Mouse (Mus musculus) frontal cortex, postnatal 25 days (tissue): ENCODE measurements at regions not wholly inside any gene's neighbourhood (a gene's known extent, or its start where the extent isn't known, plus 50 kb on each side); places are given as distances from the start of the nearest gene placed in this dataset.

Experiments
- DNase-seq, 2 experiments: peaks; one replicate each; pipeline ENCODE4 v3.0.0; 2022; ENCODE audit warnings: low spot score in 2 of 2

DNA sequence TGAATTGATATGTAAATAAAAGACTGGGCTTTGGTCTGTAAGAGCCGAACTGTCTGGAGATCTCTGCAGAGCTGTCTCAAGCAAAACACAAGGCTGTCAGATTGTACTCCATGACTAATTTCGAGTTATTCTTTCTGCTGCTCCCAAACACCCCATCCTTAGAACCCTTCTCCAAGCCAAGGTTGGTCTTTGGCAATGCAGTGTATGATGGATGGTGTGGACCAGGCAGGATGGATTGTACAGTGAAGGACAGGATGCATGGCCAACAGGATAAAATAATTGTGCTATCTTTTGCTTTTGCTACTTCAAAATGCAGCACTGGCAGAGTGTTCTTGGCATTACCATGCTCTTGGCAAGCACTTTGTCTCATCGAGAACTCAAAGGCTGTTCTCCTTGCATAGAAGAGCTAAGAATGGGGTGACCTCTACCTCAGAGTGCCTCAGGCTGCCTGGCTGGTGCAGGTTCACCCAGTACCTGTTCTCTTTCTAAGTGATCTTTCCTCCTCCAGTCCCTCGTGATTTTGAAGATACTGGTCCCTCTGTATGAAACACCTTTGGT is 88.4 kb upstream of the Cpeb4 start:
- no peak for DNase-seq

DNA sequence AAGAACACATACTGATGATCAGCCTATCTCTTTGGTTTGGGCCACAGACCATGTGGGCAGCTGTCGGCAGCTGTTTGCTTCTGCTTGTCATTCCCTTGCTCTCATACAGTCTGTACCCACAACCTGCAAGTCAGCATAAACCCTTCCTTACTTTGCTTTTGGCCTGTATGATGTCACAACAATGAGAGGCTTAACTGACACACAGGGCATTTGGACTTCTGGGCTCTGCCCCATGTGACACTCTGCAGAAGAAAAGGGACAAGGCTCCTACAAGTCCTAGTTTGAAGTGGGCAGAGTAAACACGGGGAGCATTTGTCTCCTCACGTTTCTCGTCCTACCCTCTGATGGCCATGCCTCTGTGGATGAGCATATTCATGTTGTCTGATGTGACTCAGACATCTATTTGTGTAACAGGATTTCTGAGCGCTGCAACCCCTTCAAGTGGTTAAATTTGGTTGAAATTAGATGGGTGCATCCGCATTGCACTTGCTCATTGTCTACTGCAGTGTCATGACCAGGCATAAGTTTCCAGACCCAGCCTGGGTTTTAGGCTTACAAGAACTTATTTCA is 87.6 kb upstream of the Cpeb4 start:
- no peak for DNase-seq

DNA sequence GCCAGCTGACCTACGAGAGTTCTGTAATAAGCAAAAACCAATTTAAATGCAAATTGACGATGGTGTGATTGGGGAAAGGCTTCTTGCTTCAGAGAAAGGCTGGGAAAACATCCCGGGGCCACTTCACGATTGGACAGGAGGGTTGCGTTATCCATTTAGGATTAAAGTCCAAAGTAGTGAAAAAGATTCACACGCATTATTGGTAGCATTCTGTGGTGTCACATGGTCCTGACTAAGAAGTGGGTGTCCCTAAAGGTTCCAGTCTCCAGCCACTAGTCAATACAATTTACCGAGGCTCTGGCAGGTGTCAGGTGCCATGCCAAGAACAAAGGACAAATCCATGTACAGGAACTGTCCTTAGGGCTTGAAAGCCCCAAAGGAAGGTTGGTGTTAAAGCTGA is 86.9 kb upstream of the Cpeb4 start:
- no peak for DNase-seq

GRCm38 (mm10) chr11:31787376-31787775 is 84.6 kb upstream of the Cpeb4 start:
- DNase-seq = no peak

DNA sequence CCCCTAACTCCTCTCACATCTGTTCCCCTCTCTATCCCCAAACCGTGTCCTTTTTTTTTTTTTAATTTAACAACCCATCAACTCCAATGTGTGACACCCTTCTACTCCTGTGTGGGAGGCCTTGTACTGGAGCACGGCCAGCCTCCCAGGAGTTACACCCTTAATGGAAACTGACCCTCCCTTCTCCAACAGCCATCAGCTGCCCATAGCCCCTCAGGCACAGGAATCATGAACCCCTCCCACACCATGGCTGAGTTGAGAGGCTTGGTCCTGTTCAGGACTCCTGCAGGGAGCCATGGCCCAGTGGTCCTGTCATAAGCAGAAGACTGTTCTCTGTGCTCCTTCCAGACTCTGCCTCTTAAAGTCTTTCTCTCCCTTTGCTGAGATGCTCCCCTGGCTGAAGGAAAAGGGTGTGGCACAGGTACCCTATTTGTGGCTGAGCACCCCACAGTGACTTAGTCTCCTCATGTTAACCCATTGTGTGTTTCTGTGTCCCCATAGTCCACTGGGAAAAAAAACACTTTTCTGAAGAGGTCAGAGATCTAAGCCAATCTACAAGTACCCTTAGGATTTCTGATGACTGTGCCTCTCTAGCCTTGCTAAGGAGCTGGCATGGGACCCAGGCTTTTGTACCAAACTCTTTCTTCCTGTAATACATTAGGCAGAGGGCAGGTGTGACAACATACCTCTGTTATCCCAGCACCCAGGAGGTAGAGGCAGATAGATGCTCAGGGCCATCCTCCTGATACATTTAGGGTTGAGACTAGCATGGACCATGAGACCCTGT is 83.9 kb upstream of the Cpeb4 start:
- DNase-seq = no peak

GRCm38 (mm10) chr11:31789967-31790366 is 82.0 kb upstream of the Cpeb4 start:
- no peak for DNase-seq

- DNase-seq = no peak
These were observed 80.7 kb upstream of the Cpeb4 start for GRCm38 (mm10) chr11:31791264-31791663.

DNA sequence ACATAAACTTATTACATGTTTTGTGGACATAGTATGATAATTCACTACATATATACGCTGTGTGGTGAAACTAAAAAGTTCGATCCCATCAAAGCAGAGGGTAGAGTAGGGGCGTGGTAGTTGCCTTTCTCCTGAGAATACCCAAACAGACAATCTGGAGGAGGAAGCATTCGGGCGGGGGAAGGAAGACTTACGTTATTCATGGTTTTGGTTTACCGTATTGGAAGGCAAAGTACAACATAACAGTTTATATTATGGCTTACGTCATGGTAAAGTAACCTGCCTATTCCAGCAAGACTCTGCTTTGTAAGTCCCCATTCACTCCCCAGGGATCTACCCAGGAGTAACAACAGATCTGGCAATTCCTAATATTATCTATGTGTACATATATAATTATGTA is 76.9 kb upstream of the Cpeb4 start:
- DNase-seq = no peak

GRCm38 (mm10) chr11:31796245-31796644 is 75.8 kb upstream of the Cpeb4 start:
- no peak for DNase-seq

- no peak for DNase-seq
These were observed 70.4 kb upstream of the Cpeb4 start for GRCm38 (mm10) chr11:31801575-31801974.

- DNase-seq = no peak
These were observed 68.6 kb upstream of the Cpeb4 start for GRCm38 (mm10) chr11:31803319-31803891.

- no peak for DNase-seq
These were observed 67.5 kb upstream of the Cpeb4 start for GRCm38 (mm10) chr11:31804518-31804917.

GRCm38 (mm10) chr11:31807461-31808215 is 64.4 kb upstream of the Cpeb4 start:
- peak in 1 of 2 experiments; percentile 45 for DNase-seq

DNA sequence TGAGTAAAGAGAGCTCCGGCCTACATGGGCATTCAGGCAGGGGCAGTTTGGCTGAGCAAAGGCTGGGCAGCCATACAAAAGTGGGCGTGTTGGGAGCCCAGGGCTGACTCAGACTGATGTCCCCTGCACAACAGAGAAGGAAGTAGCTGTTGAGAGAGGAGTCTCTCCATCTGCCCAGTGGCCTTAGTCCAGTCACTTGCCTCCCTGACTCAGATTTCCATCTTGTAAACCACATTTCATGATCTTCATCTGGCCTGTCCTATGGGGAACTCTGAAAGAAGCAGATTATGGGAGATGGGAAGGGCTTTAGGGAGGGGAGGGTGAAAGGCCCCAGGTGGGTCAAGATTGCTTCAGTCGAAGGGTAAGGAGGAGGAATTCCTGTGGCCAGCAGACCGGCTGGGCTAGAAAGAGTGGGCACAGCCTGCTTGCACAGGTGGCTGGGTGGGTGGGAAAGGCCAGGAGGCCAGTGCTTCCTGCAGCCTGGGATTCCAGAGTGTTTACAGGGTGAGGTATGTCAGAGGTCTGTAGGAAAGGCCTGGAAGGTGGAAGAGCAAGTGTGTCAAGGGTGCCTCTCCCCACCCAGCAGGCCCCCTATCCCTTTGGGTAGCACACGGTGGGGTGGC is 63.7 kb upstream of the Cpeb4 start:
- no peak for DNase-seq

DNA sequence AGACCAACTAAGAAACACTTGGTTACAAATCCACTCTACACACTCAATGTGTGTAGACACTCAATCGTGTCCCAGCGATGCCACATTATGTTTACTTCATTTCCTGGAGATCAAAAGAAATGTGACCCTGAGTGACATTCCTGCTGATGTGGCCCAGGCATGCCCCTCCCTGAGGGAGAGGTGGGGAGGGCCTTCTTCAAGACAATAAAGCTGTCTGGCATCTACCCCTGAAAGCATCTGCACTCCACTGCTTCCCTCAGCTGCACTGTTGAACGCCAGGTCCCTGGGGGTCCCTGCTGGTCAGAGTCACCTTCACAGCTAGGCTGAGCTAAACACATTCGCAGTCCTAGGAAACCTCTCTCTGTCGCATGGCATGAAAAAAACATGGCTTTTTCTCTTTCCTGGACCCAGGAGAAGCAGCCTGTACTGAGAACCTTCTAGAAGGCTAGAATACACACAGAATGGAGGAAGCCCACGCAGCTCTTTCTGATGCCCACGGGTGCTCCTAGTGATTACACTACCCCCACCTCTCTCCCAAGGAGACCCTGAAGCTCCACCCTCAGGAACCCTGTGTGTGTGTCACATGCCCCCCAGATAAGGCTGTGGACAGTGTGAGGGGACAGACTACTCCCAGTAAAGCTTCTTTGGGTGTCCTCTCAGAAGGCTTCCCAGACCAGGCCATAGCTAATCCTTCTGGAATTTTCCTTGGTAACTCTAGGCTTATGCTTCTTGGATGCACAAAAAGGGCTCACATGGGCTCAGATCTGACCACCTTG is 61.8 kb upstream of the Cpeb4 start:
- no peak for DNase-seq

- no peak for DNase-seq
These were observed 59.8 kb upstream of the Cpeb4 start for GRCm38 (mm10) chr11:31812215-31812614.

GRCm38 (mm10) chr11:31814616-31815015 is 57.4 kb upstream of the Cpeb4 start:
- DNase-seq = no peak

DNA sequence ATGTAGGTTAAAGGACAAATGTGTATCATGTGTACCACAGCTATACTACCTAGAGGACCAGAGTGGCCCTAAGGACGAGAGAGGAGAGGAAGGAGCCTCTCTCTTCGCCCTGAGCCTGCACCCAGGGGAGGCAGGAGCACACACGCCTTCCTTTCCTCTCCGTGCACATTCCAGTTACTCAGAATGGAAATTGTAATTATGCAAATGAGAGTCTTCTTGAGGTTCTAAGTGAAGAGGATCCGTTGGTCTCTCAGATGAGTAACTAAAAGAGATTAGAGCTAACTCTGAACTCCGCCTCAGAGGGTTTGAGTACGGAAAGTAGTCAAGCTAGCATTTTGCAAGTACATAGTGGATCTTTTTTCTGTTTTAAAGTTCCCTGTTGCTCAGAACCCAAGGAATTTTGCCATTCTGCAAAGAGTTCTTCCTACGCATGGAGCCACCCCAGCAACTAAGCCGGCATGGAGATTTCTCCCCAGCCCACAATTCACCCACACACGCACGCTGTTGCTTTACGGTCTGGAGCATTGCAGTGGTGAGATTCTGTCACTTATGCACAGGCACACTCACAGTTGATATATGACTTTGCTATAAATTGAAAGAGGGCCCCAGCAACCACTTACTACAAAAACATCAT is 56.0 kb upstream of the Cpeb4 start:
- DNase-seq = peak in 1 of 2 experiments; percentile 22

GRCm38 (mm10) chr11:31818032-31818431 is 54.0 kb upstream of the Cpeb4 start:
- DNase-seq = no peak

DNA sequence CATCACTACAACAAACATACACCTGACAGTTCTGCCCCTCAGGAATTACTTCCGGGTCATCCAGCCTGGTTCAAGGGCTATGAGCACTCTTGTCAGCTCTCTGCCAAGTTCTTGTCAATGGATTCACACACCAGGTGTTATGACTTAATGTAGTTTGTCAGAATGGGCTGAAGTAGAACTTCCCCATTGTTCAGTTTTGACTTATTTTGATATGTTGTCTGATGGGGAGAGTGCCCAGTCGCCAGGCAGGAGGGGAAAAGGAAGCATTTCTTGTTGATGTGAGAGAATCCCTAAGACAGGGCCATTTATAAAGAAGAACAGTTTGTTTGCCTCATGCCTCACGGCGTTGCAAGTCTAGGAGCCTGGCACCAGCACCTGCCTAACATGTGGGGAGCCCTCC is 52.0 kb upstream of the Cpeb4 start:
- DNase-seq = no peak
